Mouse (Mus musculus) stomach, embryonic 14.5 days (tissue): ENCODE measurements around the gene Rgs7. TPM values are rescaled to one million over a fixed set of nuclear protein-coding genes. Genes with fewer than 3 reads are reported as not detected.

ENCODE experiments used
- ATAC-seq: fragments of 200-750 bp; cut with Nextera tagmentation; 2 replicates; pipeline ENCODE4 v1.8.0; 2017; ENCODE audit warnings: low read depth, moderate TSS enrichment; ENCODE audit not compliant: insufficient number of reproducible peaks, insufficient read depth, low FRiP score
- H3K27ac ChIP-seq: fragments of 300-500 bp; sonication (generic); 2 replicates; pipeline ENCODE4 v1.5.1; 2014; ENCODE audit warnings: mild to moderate bottlenecking, low read length, moderate library complexity, mixed read lengths
- H3K27me3 ChIP-seq: fragments of 300-500 bp; sonication (generic); 2 replicates; pipeline ENCODE4 v1.6.1; 2014; ENCODE audit warnings: low read length, control low read depth, mixed read lengths; ENCODE audit not compliant: control insufficient read depth, insufficient read depth
- H3K36me3 ChIP-seq: fragments of 300-500 bp; sonication (generic); 2 replicates; pipeline ENCODE4 v1.6.1; 2014; ENCODE audit warnings: mild to moderate bottlenecking, control low read depth, low read length, moderate library complexity, mixed read lengths; ENCODE audit not compliant: control insufficient read depth, insufficient read depth
- H3K4me1 ChIP-seq: fragments of 300-500 bp; sonication (generic); 2 replicates; pipeline ENCODE4 v1.6.1; 2014; ENCODE audit warnings: low read length, control low read depth, mixed read lengths; ENCODE audit not compliant: control insufficient read depth, insufficient read depth
- H3K4me2 ChIP-seq: fragments of 300-500 bp; sonication (generic); replicated peaks from 2 replicates; pipeline ENCODE4 v1.6.1; 2014; ENCODE audit warnings: low read depth, low read length, control low read depth
- H3K4me3 ChIP-seq: fragments of 300-500 bp; sonication (generic); 2 replicates; pipeline ENCODE4 v1.5.1; 2014; ENCODE audit warnings: low read depth, low read length, control low read depth
- H3K9ac ChIP-seq: fragments of 300-500 bp; sonication (generic); replicated peaks from 2 replicates; pipeline ENCODE4 v1.6.1; 2014; ENCODE audit warnings: low read depth, mild to moderate bottlenecking, control low read depth, low read length, moderate library complexity, mixed read lengths
- H3K9me3 ChIP-seq: fragments of 300-500 bp; sonication (generic); 2 replicates; pipeline ENCODE4 v1.6.1; 2016; ENCODE audit warnings: low read depth, low read length, control low read depth; ENCODE audit not compliant: control insufficient read depth
- WGBS: fragments of 180-500 bp; shearing (Covaris S2); extraction: QIAGEN DNeasy Blood & Tissue Kit; methylation state at CpG from one replicate; pipeline ENCODE4 v1.1.7; 2014; 5-methylcytosine and 5-hydroxymethylcytosine counted together
- polyA plus RNA-seq: library from polyadenylated mRNA; unstranded; fragments of >200 nt; fragmentation: Nextera tagmentation; extraction: Ambion mirVana; gene quantifications from 2 replicates; pipeline ENCODE4 v1.2.1, GENCODE M21; 2014

The Rgs7 gene
- polyA plus RNA-seq, 1 experiment from 2014 or later: 2.1 TPM

DNA sequence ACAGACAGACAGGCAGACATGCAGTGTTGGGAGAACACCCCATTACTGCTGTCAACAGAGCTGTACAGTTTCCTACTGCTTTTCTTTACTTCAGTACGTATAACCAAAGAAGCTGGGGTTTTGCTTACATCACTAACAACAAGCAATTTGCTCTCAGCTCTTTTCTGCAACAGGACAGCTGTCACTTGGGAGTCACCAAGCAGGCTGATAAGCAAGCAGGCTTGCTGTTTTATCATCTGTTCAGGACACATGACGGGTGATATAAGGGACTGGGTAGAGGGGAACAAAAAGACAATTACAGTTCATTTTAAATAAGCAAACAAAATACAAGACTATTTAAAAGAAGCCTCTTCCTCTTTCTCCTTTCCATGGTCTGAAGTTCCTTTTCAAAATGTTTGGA lies 289.4 kb downstream of the Rgs7 start:
- 38% methylated on average over 2 of the region's 2 CpGs for WGBS
- no peak overlapping the region for H3K9ac ChIP-seq
- H3K4me2 ChIP-seq: no peak overlapping the region
- H3K27me3 ChIP-seq: no peaks in the 10 kb centered on the region
- H3K27ac ChIP-seq: no peak overlapping the region
- H3K9me3 ChIP-seq: no peaks in the 10 kb centered on the region
- no peaks in the 10 kb centered on the region for H3K4me1 ChIP-seq
- no peak for ATAC-seq
- no peaks in the 10 kb centered on the region for H3K36me3 ChIP-seq
- H3K4me3 ChIP-seq: no peak overlapping the region

DNA sequence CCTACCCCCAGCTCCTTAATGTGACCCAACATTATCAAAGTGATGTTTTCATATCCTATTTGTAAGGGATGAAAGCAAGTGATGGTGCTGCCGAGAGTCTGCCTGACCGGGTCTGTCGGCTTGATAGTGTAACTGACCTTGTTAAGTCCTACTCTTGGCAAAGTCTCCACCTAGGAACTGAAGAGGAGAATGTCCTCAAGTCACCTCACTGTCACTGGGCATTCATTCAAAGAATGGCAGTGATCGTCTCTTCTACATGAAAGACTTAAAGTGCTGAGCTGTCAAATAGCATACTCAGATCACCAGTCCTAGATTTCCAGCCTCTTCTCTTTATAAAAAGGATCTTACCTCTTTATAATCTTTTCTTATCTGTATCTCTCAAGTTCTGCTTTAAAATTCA lies 293.4 kb downstream of the Rgs7 start:
- Histone ChIP-seq H3K4me3 (no peak overlapping the region), H3K36me3 (no peaks in the 10 kb centered on the region), H3K4me1 (no peaks in the 10 kb centered on the region), H3K27me3 (no peaks in the 10 kb centered on the region), H3K27ac (no peak overlapping the region), H3K9ac (no peak overlapping the region), H3K4me2 (no peak overlapping the region), H3K9me3 (no peaks in the 10 kb centered on the region)
- no peak for ATAC-seq
- 83% methylated on average over 4 of the region's 4 CpGs for WGBS

DNA sequence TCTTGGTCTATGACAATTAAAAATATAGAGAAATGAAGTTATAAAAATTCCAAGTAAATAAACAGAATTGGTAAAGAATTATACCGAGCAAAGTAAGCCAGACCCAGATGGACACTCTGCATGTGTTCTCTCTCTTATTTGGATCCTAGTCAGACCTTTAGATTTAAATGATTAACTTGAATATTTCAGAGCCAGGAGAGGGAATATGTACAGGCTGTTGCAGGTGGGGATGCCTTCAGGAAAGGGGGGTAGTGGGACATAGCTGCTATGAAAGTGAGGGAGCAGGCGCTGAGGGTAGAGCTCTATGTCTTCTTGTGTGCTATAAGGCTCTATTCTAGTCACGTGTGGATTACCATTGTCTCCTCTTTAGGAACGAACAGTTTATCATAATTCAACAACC lies 296.5 kb downstream of the Rgs7 start:
- no peak for ATAC-seq
- Histone ChIP-seq H3K27me3 (no peaks in the 10 kb centered on the region), H3K9me3 (no peaks in the 10 kb centered on the region), H3K4me2 (no peak overlapping the region), H3K4me1 (no peaks in the 10 kb centered on the region), H3K9ac (no peak overlapping the region), H3K27ac (no peak overlapping the region), H3K36me3 (no peaks in the 10 kb centered on the region), H3K4me3 (no peak overlapping the region)
- 83% methylated on average over 4 of the region's 4 CpGs for WGBS

DNA sequence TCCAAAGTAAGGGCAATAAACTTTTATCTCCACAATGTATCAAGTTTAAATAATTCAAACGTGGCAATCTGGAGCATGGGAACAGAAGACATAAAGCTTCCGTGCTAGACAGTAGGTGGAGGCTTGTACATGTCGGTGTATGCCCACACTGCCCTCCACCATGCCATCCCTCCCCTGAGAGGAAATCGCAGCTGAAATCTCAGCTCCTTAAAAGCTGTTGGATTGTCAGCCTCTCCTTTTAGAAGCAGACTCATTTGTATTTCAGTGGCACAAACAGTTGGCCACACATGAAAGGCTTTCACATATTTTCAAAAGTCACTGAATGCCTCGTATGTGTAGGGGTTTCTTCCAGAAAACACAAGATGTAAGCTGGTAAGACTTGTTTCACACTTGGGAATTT lies 304.1 kb downstream of the Rgs7 start:
- WGBS: 69% methylated on average over 5 of the region's 5 CpGs

DNA sequence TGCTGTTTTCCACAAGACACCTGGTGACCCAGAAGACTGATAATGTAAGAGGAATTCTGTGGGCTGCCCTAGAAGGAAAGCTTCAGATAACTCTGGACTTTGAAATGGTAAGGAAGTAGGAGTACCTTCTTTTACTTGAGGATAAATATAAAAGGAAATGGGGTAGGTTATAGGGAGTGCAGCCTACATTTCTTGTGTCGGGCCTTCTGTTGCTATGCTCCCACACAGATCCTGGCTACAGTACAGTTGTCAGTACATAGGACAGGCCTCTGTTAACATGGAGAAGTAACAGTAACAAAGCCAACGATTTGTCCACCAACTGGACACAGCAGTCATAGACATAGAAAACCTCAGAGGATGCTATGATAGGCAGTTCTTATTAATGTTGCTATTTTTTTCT lies 307.1 kb downstream of the Rgs7 start:
- H3K4me1 ChIP-seq: no peaks in the 10 kb centered on the region
- H3K4me2 ChIP-seq: no peak overlapping the region
- no peak overlapping the region for H3K27ac ChIP-seq
- no peak overlapping the region for H3K9ac ChIP-seq
- ATAC-seq: no peak
- WGBS: 79% methylated on average over 2 of the region's 2 CpGs
- H3K9me3 ChIP-seq: no peaks in the 10 kb centered on the region
- no peak overlapping the region for H3K4me3 ChIP-seq
- no peaks in the 10 kb centered on the region for H3K36me3 ChIP-seq
- H3K27me3 ChIP-seq: no peaks in the 10 kb centered on the region

More for the DNA sequence above, 304.1 kb downstream of the Rgs7 start:
- ATAC-seq: no peak
- no peaks in the 10 kb centered on the region for H3K27me3 ChIP-seq
- no peak overlapping the region for H3K4me2 ChIP-seq
- H3K4me1 ChIP-seq: no peaks in the 10 kb centered on the region
- no peak overlapping the region for H3K27ac ChIP-seq
- no peak overlapping the region for H3K9ac ChIP-seq
- H3K9me3 ChIP-seq: no peaks in the 10 kb centered on the region
- no peak overlapping the region for H3K4me3 ChIP-seq
- H3K36me3 ChIP-seq: no peaks in the 10 kb centered on the region

DNA sequence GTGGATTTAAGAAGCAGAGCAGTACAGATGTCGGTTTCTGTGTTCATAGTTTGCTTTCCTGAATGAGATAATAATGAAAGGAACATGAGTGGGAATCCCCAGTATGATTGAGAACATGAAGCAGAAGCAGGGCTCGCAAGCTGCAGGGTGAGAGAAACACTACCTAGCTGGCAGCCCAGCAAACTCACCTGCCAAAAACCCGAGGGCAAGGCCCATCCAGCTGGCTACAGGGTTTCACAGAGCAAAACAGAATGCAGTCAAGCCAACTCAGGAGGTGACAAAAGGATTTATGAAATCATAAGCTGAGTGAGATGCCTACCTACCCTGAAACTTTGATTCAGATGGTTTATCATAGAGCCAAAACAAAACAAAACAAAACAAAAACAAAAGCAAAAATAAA lies 307.6 kb downstream of the Rgs7 start:
- no peak for ATAC-seq
- H3K27ac ChIP-seq: no peak overlapping the region
- no peaks in the 10 kb centered on the region for H3K36me3 ChIP-seq
- H3K4me1 ChIP-seq: no peaks in the 10 kb centered on the region
- H3K4me3 ChIP-seq: no peak overlapping the region
- H3K9me3 ChIP-seq: no peaks in the 10 kb centered on the region
- no peak overlapping the region for H3K4me2 ChIP-seq
- no peak overlapping the region for H3K9ac ChIP-seq
- 65% methylated on average over 3 of the region's 3 CpGs for WGBS
- no peaks in the 10 kb centered on the region for H3K27me3 ChIP-seq

DNA sequence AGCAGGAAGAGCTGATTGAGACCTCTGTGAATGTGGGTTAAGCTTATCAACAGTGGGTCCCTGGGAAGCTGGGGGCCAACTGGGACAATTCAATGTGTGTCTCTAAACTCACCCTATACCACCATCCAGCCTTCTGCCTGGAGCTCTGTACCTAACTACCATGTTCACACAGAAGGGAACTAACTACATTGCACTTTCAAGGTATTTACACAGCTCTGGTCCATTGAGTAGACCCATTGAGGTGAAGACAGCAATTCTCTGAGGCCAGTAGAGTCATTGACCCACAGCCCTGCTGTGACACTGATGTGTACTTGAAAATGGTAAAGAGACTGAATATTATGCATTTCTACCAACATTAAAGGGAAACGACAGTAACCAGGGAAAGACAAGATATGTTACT lies 313.6 kb downstream of the Rgs7 start:
- Histone ChIP-seq H3K27ac (no peak overlapping the region), H3K4me2 (no peak overlapping the region), H3K4me3 (no peak overlapping the region), H3K27me3 (no peaks in the 10 kb centered on the region), H3K9ac (no peak overlapping the region), H3K9me3 (no peaks in the 10 kb centered on the region), H3K36me3 (no peaks in the 10 kb centered on the region), H3K4me1 (no peaks in the 10 kb centered on the region)
- 96% methylated on average over 1 of the region's 1 CpGs for WGBS
- no peak for ATAC-seq

DNA sequence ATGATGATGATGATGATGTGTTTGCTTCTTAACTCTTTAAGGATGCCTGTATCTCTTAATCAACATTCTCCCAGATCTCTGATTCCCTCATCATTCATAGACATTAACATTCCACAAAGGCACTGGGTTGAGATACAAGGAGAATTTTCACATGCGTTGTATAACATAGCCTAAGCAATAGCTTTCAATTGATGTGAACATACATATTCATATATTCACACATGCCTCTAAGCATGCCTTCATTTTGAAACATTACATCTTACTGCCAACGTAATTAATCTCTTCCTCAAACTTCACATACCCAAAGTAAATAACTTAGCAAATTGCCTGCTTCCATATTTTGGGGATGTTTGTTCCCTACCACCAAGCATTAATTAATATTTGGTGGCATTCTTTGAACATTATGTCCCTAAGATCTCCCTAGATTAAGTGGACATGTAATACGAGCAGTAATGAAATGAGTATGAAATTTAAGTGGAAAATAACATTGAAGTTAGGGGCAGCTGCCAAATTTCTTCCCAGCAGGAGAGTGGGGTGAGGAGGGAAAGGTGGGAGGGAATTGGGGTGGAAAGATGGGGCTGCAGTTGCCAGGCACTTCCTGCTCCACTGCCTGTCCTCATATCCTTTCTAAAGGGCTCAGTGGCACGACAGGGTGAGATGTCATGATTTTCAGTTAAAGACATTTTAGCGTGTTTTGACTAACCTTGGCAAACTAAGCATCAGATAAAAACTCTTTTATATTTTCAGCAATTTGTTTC lies 317.2 kb downstream of the Rgs7 start:
- no peaks in the 10 kb centered on the region for H3K9me3 ChIP-seq
- no peak overlapping the region for H3K4me2 ChIP-seq
- no peak overlapping the region for H3K4me3 ChIP-seq
- H3K9ac ChIP-seq: no peak overlapping the region
- H3K27ac ChIP-seq: no peak overlapping the region
- no peaks in the 10 kb centered on the region for H3K36me3 ChIP-seq
- no peak for ATAC-seq
- 55% methylated on average over 5 of the region's 5 CpGs for WGBS
- no peaks in the 10 kb centered on the region for H3K4me1 ChIP-seq
- no peaks in the 10 kb centered on the region for H3K27me3 ChIP-seq

DNA sequence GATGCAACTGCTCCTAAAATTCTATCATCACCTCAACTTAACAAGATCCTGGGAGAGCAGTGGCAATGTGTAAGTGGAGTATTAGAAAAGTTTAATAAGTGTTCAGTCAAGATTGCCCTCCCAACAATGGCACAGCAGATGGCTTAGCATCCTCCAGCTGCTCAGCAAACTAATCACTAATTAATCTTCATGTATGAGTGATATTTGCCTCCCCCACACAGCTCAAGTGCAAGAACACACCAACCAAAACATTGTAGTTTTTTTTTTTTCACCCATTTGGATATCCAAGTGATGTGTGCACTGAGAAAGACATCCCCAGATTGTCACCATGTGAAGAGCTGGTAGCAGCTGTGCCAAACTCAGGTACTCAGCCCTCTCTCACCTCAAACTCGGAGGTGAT lies 336.8 kb downstream of the Rgs7 start:
- Histone ChIP-seq H3K9me3 (no peaks in the 10 kb centered on the region), H3K27ac (no peak overlapping the region), H3K4me3 (no peak overlapping the region), H3K4me2 (no peak overlapping the region), H3K9ac (no peak overlapping the region), H3K4me1 (no peaks in the 10 kb centered on the region), H3K27me3 (no peaks in the 10 kb centered on the region), H3K36me3 (no peaks in the 10 kb centered on the region)
- WGBS: 80% methylated on average over 1 of the region's 1 CpGs
- ATAC-seq: no peak
